Mouse (Mus musculus): Measurements from ENCODE around the gene Stx1b.
"Not testable (repeated sequence)": the region's sequence is repeated elsewhere in the genome, so short reads cannot be mapped to it uniquely, and the experiment has no call there.

Gene Stx1b

GRCm38 (mm10) chr7:127824176-127824871 is at the start of gene Stx1b, which contains the start of gene Stx4a:
Gene Stx1b, minus strand, starts transcription at chr7:127824549.
Gene Stx4a, plus strand, starts transcription at chr7:127824294.
- DNase-seq (ENCODE audit: low read depth, low spot score), result no peak

GRCm38 (mm10) chr7:127870136-127870821 is 45.9 kb upstream of the Stx1b start:
- no peak for DNase-seq (ENCODE audit: low read depth, low spot score)

DNA sequence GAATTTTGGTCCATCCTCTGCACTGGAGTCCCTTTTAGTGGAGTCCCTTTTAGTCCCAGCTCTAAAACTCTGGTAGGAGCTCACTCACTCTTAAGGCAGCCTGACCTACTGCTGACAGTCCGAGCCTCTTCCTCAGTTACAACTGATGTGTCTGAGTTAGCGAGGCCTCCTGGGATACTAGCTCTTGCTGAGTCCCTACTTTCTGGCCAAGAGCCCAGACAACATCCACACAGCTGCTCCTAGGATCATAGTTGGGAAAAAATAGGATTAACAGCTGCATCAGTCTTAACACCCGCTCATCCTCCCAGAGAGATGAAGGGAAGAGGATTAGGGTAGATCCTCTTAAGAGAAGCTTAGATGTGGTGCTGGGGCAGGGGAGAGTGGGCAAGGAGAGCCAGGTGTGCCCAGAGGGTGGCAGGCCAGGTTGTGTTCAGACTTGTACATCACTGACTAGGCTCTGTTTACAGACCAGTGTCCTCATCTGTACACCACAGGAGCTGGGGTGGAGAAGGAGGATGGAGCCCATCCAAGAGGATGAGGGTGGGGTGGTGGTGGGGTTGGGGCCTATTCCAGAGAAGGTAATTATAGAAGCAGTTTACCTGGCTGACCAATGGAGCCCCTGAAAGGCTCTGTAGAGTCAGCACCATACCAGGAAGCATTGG is 44.9 kb upstream of the Stx1b start:
- DNase-seq (ENCODE audit: low read depth, low spot score), result no peak

GRCm38 (mm10) chr7:127867641-127868040 is 43.3 kb upstream of the Stx1b start:
- no peak for DNase-seq (ENCODE audit: low read depth, low spot score)

GRCm38 (mm10) chr7:127866434-127866833 is 42.1 kb upstream of the Stx1b start:
- no peak for DNase-seq (ENCODE audit: low read depth, low spot score)

GRCm38 (mm10) chr7:127858258-127858657 is 33.9 kb upstream of the Stx1b start:
- no peak for DNase-seq (ENCODE audit: low read depth, low spot score)

DNA sequence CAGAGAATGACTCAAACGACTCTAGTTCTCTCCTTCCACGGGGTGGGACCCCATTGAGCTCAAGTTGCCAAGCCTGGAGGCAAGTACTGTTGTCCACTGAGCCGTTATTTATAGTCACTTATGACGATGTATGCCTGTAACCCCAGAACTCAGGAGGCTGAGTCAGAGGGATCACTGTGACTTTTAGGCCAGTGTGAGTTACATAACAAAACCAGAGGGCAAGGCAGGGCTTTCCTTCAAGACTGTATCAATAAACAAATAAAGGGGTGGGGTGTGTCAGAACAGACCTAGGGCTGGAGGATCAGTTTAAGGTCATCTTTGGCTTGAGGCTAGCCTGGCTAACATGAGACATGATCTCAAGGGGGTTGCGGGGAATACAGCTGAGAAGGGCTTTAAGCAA is 26.6 kb upstream of the Stx1b start:
- no peak for DNase-seq (ENCODE audit: low read depth, low spot score)

GRCm38 (mm10) chr7:127849973-127850875 is 25.9 kb upstream of the Stx1b start:
- no peak for DNase-seq (ENCODE audit: low read depth, low spot score)

DNA sequence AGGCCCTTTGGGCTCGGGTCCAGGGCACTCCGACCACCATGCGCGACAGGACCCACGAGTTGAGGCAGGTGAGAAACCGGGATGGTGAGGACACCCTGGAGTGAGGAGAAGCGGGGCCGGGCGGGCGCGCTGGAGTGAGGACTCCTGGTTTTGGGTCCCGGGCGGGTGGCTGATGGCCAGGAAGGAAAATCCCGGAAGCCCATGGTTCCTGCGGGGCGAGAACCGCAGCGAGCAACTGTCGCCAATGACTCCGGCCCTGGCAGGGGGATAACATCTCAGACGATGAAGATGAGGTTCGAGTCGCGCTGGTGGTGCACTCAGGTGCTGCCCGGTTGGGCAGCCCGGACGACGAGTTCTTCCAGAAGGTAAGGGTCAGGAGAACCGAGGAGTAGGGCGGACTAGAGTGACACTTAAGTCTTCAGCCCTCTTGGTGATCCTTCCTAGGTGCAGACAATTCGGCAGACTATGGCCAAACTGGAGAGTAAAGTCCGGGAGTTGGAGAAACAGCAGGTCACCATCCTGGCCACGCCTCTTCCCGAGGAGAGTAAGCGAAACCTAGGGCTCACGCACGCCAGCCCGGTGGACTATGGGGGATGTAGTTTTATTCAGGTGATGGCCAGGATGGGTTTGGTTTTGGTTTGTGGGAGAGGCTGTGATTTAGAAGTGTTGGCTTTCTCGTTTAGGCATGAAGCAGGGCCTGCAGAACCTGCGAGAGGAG is 17.8 kb upstream of the Stx1b start:
- DNase-seq (ENCODE audit: low read depth, low spot score), result peak; percentile 89

DNA sequence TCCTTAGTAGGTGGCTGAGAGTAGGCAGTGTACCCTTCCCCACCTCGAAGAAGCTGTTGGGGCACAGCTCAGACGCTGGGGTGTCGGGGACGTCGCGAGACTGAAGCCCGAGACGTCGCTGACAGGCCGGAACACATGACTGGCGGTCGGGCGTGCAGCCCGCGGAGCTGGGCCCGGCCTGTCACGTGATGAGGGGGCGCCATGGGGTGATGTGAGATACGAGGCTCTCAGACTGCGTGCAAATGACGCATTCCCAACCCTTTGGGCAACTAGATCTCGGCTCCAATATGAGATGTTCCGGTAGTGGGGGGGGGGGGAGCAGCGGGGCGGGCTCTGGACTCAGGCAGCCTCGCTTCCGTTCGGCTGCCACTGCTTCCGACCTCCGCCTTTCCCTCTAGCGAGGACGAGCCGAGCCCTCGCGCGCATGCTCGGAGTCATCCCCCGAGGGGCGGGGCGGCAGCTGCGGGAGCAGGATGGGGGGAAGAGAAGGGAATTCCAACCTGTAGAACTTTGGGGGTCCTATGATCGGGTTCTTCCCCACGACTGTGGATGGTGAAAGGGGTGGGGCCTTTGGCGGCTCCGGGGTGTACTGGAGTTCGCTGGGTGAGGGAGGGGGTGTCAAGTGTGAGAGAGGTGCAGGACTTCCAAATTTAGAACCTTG is 17.1 kb upstream of the Stx1b start:
- peak; percentile 94 for DNase-seq (ENCODE audit: low read depth, low spot score)

- DNase-seq (ENCODE audit: low read depth, low spot score), result peak; percentile 69
Observed at GRCm38 (mm10) chr7:127840886-127841285, 16.5 kb upstream of the Stx1b start.

- DNase-seq (ENCODE audit: low read depth, low spot score), result not testable (repeated sequence)
Observed at GRCm38 (mm10) chr7:127840031-127840430, 15.7 kb upstream of the Stx1b start.

- DNase-seq (ENCODE audit: low read depth, low spot score), result not testable (repeated sequence)
Observed at GRCm38 (mm10) chr7:127837878-127838277, 13.5 kb upstream of the Stx1b start.

GRCm38 (mm10) chr7:127837473-127837872 is 13.1 kb upstream of the Stx1b start:
- no peak for DNase-seq (ENCODE audit: low read depth, low spot score)

DNA sequence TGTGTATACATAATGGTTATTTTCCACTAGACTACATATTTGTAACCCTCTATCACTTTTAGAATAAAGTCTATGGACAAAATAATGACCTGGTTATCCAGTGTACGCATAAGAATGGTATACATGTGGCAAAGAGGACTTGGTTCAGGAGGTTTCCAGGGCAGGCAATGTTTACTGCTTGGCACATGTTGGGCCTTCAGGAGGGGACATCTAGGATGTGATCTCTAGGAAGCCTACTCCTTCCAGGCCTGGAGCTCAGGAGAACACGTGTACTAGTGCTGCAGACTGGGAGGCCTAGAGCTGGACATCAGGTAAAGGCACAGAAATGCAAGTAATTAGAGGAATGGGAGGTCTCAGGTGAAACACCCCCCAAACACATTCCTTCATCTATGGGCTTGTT is 11.2 kb upstream of the Stx1b start:
- DNase-seq (ENCODE audit: low read depth, low spot score), result no peak

DNA sequence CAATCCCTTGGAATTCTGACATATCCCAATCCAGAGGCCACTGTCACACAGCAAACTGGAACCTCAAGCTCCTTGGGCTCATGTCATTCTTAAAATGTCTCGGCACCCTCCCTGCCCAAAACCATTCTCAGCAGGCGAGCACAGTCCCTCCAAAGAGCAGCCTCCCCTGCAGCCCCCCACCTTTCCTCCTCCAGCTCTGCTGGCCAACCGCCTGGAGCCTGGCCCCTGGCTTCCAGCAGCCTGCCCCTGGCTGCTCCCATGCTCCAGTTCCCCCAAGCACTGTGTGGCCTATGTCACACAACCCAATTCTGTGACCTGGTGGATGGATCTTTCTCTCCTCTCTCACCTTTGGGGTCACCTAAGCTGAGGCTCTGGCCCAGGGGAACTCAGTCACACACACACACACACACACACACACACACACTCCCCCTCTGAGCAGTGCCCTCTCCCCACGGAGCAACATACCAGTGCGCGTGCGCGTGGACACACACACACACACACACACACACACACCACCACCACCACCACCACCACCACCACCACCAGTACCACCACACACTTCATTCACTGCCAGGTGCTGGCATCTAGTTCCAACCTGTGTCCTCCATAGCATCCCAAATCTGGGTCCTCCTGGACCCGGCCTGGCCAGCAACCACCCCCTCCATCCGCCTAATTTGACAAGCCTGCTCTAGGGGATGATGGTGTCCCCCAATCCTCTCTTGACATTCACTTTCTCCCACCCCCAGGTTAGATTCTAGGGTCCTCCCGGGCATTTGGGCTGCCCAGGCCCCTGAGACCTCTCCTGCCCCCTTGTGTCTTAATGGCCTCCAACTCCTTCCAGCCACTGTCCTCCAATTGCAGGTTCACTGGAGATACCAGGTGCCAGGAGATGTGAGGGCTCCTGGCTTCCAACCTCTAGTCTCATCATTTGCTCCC is 845 bp downstream of the Stx1b start:
- no peak for DNase-seq (ENCODE audit: low read depth, low spot score)

DNA sequence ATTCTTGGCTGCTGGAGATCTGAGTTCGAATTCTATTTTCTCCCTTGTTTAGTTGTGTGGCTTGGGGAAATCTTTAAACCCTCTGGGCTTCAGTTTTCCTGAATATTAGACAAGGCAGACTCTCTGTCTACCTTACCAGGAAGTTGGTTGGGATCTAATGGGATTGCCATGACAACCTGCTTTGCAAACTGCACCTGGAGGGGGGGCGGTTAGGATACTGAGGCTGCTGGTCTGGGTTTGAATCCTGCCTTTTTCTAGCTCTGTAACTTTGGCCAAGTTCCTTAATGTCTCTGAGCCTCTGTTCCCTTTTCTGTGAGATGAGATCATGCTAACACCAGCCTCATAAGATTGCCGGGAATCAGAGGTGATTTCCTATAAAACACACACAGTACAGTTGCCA is 1.9 kb downstream of the Stx1b start:
- DNase-seq (ENCODE audit: low read depth, low spot score), result no peak

DNA sequence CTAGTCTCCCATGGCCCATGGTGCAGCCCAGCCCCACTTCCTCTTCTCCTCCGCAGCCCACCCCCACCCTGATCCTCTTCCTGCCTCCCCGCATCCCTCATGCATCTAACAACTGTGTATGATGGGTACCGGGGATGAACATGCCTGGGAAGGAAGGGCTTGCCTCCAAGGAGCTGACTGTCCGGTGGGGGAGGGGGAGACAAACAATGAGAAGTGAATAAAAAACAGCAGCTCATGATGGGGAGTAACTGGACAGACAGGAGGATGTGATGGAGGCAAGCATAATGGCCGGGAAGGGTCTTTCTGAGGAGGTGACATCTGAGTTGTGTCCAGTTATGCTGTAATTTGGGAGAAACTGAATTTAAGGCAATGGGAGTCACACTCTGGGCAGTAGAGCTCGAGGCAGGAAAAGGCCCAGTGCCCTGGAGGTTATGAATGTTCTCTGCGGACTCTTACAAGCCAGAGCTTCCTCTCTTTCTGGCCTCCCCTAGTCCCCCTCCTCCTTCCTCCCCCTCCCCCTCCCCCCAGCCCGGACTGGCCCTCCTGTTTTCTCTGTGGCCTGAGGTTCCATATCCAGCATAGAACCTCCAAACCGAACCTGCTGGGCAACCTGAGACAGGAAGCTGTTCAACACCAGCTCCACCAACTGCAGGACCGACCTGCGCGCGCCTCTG is 3.4 kb downstream of the Stx1b start:
- no peak for DNase-seq (ENCODE audit: low read depth, low spot score)

GRCm38 (mm10) chr7:127817776-127818175 is 6.6 kb downstream of the Stx1b start:
- no peak for DNase-seq (ENCODE audit: low read depth, low spot score)
